In genomic region chr9:42474244-42474643, GRCm38 (mm10) we compare ENCODE assay signal across 25 mouse cellular contexts. TPM values are rescaled to one million over a fixed set of nuclear protein-coding genes. Genes with fewer than 3 reads are reported as not detected.
DNase-seq lines count a peak whose midpoint lies in the region; ATAC-seq and TF ChIP-seq lines count a peak whose summit lies in the region.
"Had no signal": no experiment of that assay in that cellular context is flagged by ENCODE, and none has a peak within 500 bp of the region (broad histone marks: within the 10 kb centered on the region; RNA-seq: fewer than 3 reads in every experiment).

No protein-coding gene starts in this region.

- peak overlapping the region in 1 of 2 experiments; percentile 35; a peak in 2 of 4 replicates for H3K4me3 ChIP-seq in MEL (ENCODE audit: control insufficient read depth in 1 of 2, insufficient read depth in 1 of 2, low read depth in 2 of 2, low read length in 2 of 2)
- H3K4me3 ChIP-seq in liver, embryonic 12.5 days: no peak overlapping the region
- no peak overlapping the region for H3K4me3 ChIP-seq in liver, embryonic 15.5 days (replicated peaks)
- H3K4me3 ChIP-seq in kidney, embryonic 14.5 days (ENCODE audit: low read length): no peak overlapping the region
- H3K4me3 ChIP-seq: embryonic facial prominence, embryonic 12.5 days; embryonic facial prominence, embryonic 15.5 days; gastrocnemius, adult 2 months; hindbrain, embryonic 12.5 days; hindbrain, embryonic 15.5 days had no signal

- H3K27ac ChIP-seq in MEL (ENCODE audit: control insufficient read depth, low read depth, low read length): no peak overlapping the region
- H3K27ac ChIP-seq in liver, embryonic 12.5 days: no peak overlapping the region
- H3K27ac ChIP-seq in liver, embryonic 15.5 days (replicated peaks): no peak overlapping the region
- H3K27ac ChIP-seq in kidney, embryonic 14.5 days (ENCODE audit: low read depth, low read length): no peak overlapping the region
- H3K27ac ChIP-seq: embryonic facial prominence, embryonic 12.5 days; embryonic facial prominence, embryonic 15.5 days; gastrocnemius, adult 2 months; hindbrain, embryonic 12.5 days; hindbrain, embryonic 15.5 days had no signal

- no peak for TF ChIP-seq CTCF in MEL (IDR thresholded peaks at IDR 0.05 in 2 of 3, conservative IDR thresholded peaks at IDR 0.05 in 1 of 3; ENCODE audit: control insufficient read depth in 1 of 3, insufficient read depth in 1 of 3, low read depth in 2 of 3, low read length in 3 of 3, poor library complexity in 1 of 3, severe bottlenecking in 1 of 3)

- H3K9ac ChIP-seq in MEL (ENCODE audit: control insufficient read depth, low read depth, low read length, poor library complexity, severe bottlenecking): no peak overlapping the region
- H3K9ac ChIP-seq in liver, embryonic 12.5 days: no peak overlapping the region
- no peak overlapping the region for H3K9ac ChIP-seq in liver, embryonic 15.5 days
- no peak overlapping the region for H3K9ac ChIP-seq in kidney, embryonic 14.5 days (ENCODE audit: low read depth, low read length)
- H3K9ac ChIP-seq: embryonic facial prominence, embryonic 12.5 days; embryonic facial prominence, embryonic 15.5 days; forebrain, postnatal 0 days; hindbrain, embryonic 12.5 days; hindbrain, embryonic 15.5 days had no signal

- DNase-seq in MEL (ENCODE audit: low read depth, low spot score): peak; percentile 71
- DNase-seq in embryo, embryonic 9.5 days (ENCODE audit: extremely low spot score): no peak
- no peak for DNase-seq in urinary bladder, adult 18-20 months (ENCODE audit: low spot score in 2 of 2)
- DNase-seq: adrenal gland, adult 8-10 months; adrenal gland, postnatal 25 days; B cell, adult 2 months; cerebellum, adult 11-12 months; cerebellum, adult 8-10 months; cerebellum, postnatal 10 days; cerebellum, postnatal 36 days; forebrain, postnatal 0 days; gastrocnemius, adult 2 months; gastrocnemius, postnatal 14 days; heart, adult 18-20 months had no signal

- no peaks in the 10 kb centered on the region for H3K27me3 ChIP-seq in MEL (ENCODE audit: control insufficient read depth in 1 of 2, insufficient read depth in 2 of 2, low read length in 2 of 2)
- no peaks in the 10 kb centered on the region for H3K27me3 ChIP-seq in liver, embryonic 12.5 days (replicated peaks)
- H3K27me3 ChIP-seq in liver, embryonic 15.5 days: no peaks in the 10 kb centered on the region
- no peaks in the 10 kb centered on the region for H3K27me3 ChIP-seq in kidney, embryonic 14.5 days (ENCODE audit: control insufficient read depth, insufficient read depth, low read length)
- H3K27me3 ChIP-seq: embryonic facial prominence, embryonic 12.5 days; embryonic facial prominence, embryonic 15.5 days; hindbrain, embryonic 12.5 days; hindbrain, embryonic 15.5 days had no signal

- peak; percentile 46 for ATAC-seq in liver, embryonic 12.5 days
- 0 out of 2 replicates have a peak, but pooled peaks have one; percentile 5 for ATAC-seq in liver, embryonic 15.5 days (ENCODE audit: insufficient read depth)
- ATAC-seq in megakaryocyte progenitor cell, adult 5-6 weeks (replicated peaks; ENCODE audit: poor library complexity): peak; percentile 61
- no peak for ATAC-seq in kidney, embryonic 14.5 days (ENCODE audit: low FRiP score, low TSS enrichment)
- ATAC-seq: forebrain, embryonic 14.5 days; forebrain, postnatal 0 days had no signal

- peaks cover 0 to 20% of the 10 kb centered on the region in 2 experiments; a peak in 2 of 4 replicates for H3K36me3 ChIP-seq in MEL (ENCODE audit: control insufficient read depth in 1 of 2, insufficient read depth in 2 of 2, low read length in 2 of 2)
- H3K36me3 ChIP-seq in liver, embryonic 12.5 days: peaks cover 8% of the 10 kb centered on the region
- H3K36me3 ChIP-seq in liver, embryonic 15.5 days (replicated peaks): no peaks in the 10 kb centered on the region
- no peaks in the 10 kb centered on the region for H3K36me3 ChIP-seq in kidney, embryonic 14.5 days (ENCODE audit: control insufficient read depth, insufficient read depth, low read length)
- H3K36me3 ChIP-seq: embryonic facial prominence, embryonic 12.5 days; hindbrain, embryonic 15.5 days had no signal

- H3K79me2 ChIP-seq in MEL (ENCODE audit: control insufficient read depth, insufficient read depth, low read length, poor library complexity): peaks cover 14% of the 10 kb centered on the region

- TF ChIP-seq RAD21 in MEL (IDR thresholded peaks at IDR 0.05; ENCODE audit: low read depth, low read length): no peak

- TF ChIP-seq POLR2A in MEL (IDR thresholded peaks at IDR 0.05; ENCODE audit: control insufficient read depth in 1 of 2, insufficient read depth in 1 of 2, low read depth in 1 of 2, low read length in 2 of 2, poor library complexity in 1 of 2): no peak

- no peak overlapping the region for H3K4me2 ChIP-seq in liver, embryonic 12.5 days
- H3K4me2 ChIP-seq in liver, embryonic 15.5 days: no peak overlapping the region
- no peak overlapping the region for H3K4me2 ChIP-seq in kidney, embryonic 14.5 days (replicated peaks; ENCODE audit: low read depth, low read length)
- H3K4me2 ChIP-seq: embryonic facial prominence, embryonic 12.5 days; embryonic facial prominence, embryonic 15.5 days; heart, embryonic 11.5 days; hindbrain, embryonic 12.5 days; hindbrain, embryonic 15.5 days had no signal

- WGBS in liver, embryonic 12.5 days (ENCODE audit: insufficient replicate concordance): 18% methylated on average over 8 of the region's 8 CpGs
- WGBS in liver, embryonic 15.5 days (ENCODE audit: insufficient replicate concordance): 22% methylated on average over 8 of the region's 8 CpGs
- 83% methylated on average over 8 of the region's 8 CpGs for WGBS in kidney, embryonic 14.5 days

- peaks cover 18 to 34% of the 10 kb centered on the region in 2 experiments for H3K4me1 ChIP-seq in MEL (ENCODE audit: control insufficient read depth in 1 of 2, insufficient read depth in 2 of 2, low read length in 2 of 2)
- H3K4me1 ChIP-seq in liver, embryonic 12.5 days: peaks cover 40% of the 10 kb centered on the region
- H3K4me1 ChIP-seq in liver, embryonic 15.5 days (replicated peaks): peaks cover 43% of the 10 kb centered on the region
- no peaks in the 10 kb centered on the region; the same call in 1 of the 2 replicates for H3K4me1 ChIP-seq in kidney, embryonic 14.5 days (ENCODE audit: control insufficient read depth, insufficient read depth, low read length)

- TF ChIP-seq EP300 in MEL (IDR thresholded peaks at IDR 0.05; ENCODE audit: low read depth in 1 of 2, low read length in 2 of 2): peak; percentile 76 to 77

- H3K9me3 ChIP-seq in MEL (replicated peaks; ENCODE audit: insufficient read depth, low read length): no peaks in the 10 kb centered on the region
- no peaks in the 10 kb centered on the region for H3K9me3 ChIP-seq in liver, embryonic 12.5 days (replicated peaks)
- H3K9me3 ChIP-seq in liver, embryonic 15.5 days (replicated peaks): no peaks in the 10 kb centered on the region
- H3K9me3 ChIP-seq in kidney, embryonic 14.5 days (ENCODE audit: control insufficient read depth, low read length): no peaks in the 10 kb centered on the region
- H3K9me3 ChIP-seq: embryonic facial prominence, embryonic 12.5 days; embryonic facial prominence, embryonic 15.5 days; G1E; hindbrain, embryonic 12.5 days; hindbrain, embryonic 15.5 days had no signal

TF ChIP-seq in MEL, 35 proteins besides CTCF, POLR2A, EP300 and RAD21:
- TF ChIP-seq ELF1 (IDR thresholded peaks at IDR 0.05; ENCODE audit: low read depth, low read length) (no peak), USF2 (IDR thresholded peaks at IDR 0.05; ENCODE audit: borderline replicate concordance in 1 of 2, insufficient read depth in 1 of 2, low read depth in 1 of 2, low read length in 2 of 2) (no peak), MYB (IDR thresholded peaks at IDR 0.05; ENCODE audit: low read depth, low read length) (peak; percentile 39; the same call in 1 of the 2 replicates), CHD1 (IDR thresholded peaks at IDR 0.05; ENCODE audit: low read depth, low read length) (no peak), ZMIZ1 (IDR thresholded peaks at IDR 0.05; ENCODE audit: low read depth, low read length) (no peak), TCF12 (IDR thresholded peaks at IDR 0.05; ENCODE audit: low read depth, low read length) (peak; percentile 73), JUND (IDR thresholded peaks at IDR 0.05; ENCODE audit: low read depth, low read length) (no peak), MAX (IDR thresholded peaks at IDR 0.05; ENCODE audit: low read length) (no peak), HCFC1 (IDR thresholded peaks at IDR 0.05; ENCODE audit: low read depth, low read length) (0 out of 2 replicates have a peak, but pooled peaks have one; percentile 16), NRF1 (IDR thresholded peaks at IDR 0.05; ENCODE audit: insufficient read depth, low read depth, low read length, poor library complexity, severe bottlenecking) (no peak), TAL1 (IDR thresholded peaks at IDR 0.05; ENCODE audit: low read length) (peak; percentile 18; the same call in 1 of the 2 replicates), GATA1 (IDR thresholded peaks at IDR 0.05; ENCODE audit: low read depth, low read length) (peak; percentile 77), SIN3A (IDR thresholded peaks at IDR 0.05; ENCODE audit: low read length) (peak; percentile 59; the same call in 1 of the 2 replicates), ZKSCAN1 (IDR thresholded peaks at IDR 0.05; ENCODE audit: low read depth, low read length) (no peak), RCOR1 (IDR thresholded peaks at IDR 0.05; ENCODE audit: low read depth, low read length) (peak; percentile 77), ETS1 (IDR thresholded peaks at IDR 0.05; ENCODE audit: low read depth, low read length) (peak; percentile 87), MXI1 (IDR thresholded peaks at IDR 0.05; ENCODE audit: low read depth, low read length) (peak; percentile 53)

RNA-seq across cellular contexts. Expression of gene Tbcel, which starts 33.4 kb away (rescaled TPM):
- 13.8 and 15.5 TPM in 2 replicates for total RNA-seq in MEL (2012; rRNA removed)
- polyA plus RNA-seq in MEL (2012; ENCODE audit: insufficient read depth in 1 of 2, insufficient read length in 2 of 2, low read depth in 1 of 2, low replicate concordance in 2 of 2, missing spikeins in 1 of 2): 10 to 100 TPM; 20.4 to 39.8 TPM
- polyA plus RNA-seq in liver, embryonic 12.5 days (2016; fragmentation: Nextera tagmentation; extraction: Ambion mirVana): 10.0 and 10.7 TPM in 2 replicates
- polyA plus RNA-seq in liver, embryonic 15.5 days (2015; fragmentation: Nextera tagmentation; extraction: Ambion mirVana): 11.0 and 11.9 TPM in 2 replicates
- total RNA-seq in megakaryocyte progenitor cell, adult 5-6 weeks (2015): 10.6 and 11.2 TPM in 2 replicates
- total RNA-seq in megakaryocyte progenitor cell, adult 5-6 weeks (2017): 10.9 and 12.2 TPM in 2 replicates
- polyA plus RNA-seq in kidney, embryonic 14.5 days (2014; fragmentation: Nextera tagmentation; extraction: Ambion mirVana): 6.6 and 7.3 TPM in 2 replicates
